Mouse (Mus musculus): Measurements from ENCODE around the gene Kmt5b.

The Kmt5b gene

GRCm38 (mm10) chr19:3768697-3769383 lies 1.6 kb downstream of the Kmt5b start:
- DNase-seq (ENCODE audit: low spot score): peak; percentile 68

DNA sequence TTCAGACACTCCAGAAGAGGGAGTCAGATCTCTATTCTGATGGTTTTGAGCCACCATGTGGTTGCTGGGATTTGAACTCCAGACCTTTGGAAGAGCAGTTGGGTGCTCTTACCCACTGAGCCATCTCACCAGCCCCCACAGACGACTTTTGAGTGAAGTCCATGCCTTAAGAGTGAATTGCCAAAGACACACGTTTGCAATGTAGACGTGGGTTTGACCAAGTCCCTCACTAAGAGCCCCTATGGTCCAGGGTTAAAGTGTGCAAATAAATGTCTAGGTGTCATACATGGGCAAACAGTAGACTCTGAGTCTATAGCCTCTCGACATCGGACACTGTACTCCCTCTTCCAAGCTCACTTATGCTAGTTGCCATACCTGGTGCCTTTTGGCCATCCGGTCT lies 2.3 kb downstream of the Kmt5b start:
- no peak for DNase-seq (ENCODE audit: low spot score)

GRCm38 (mm10) chr19:3774159-3774558 lies 6.9 kb downstream of the Kmt5b start:
- DNase-seq (ENCODE audit: low spot score): no peak

- DNase-seq (ENCODE audit: low spot score): no peak
These were observed 11.5 kb downstream of the Kmt5b start for GRCm38 (mm10) chr19:3778713-3779112.

DNA sequence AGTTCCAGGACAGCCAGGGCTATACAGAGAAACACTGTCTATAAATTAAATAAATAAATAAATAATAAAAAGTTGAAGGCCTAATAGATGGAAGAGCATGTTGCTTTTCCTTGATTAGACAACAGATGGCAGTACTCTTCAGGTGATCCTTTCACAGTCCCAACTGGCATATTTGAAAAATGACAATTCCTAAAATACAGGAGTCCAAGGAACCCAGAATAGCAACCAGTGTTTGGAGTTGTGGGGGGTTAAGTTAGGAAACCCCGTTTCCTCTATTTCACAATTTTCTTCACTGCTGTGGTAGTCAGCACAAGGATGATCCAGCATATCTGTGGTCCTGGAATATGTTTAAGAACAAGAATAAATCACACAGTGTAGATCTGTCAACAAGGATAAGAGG lies 22.9 kb downstream of the Kmt5b start:
- DNase-seq (ENCODE audit: low spot score): no peak

DNA sequence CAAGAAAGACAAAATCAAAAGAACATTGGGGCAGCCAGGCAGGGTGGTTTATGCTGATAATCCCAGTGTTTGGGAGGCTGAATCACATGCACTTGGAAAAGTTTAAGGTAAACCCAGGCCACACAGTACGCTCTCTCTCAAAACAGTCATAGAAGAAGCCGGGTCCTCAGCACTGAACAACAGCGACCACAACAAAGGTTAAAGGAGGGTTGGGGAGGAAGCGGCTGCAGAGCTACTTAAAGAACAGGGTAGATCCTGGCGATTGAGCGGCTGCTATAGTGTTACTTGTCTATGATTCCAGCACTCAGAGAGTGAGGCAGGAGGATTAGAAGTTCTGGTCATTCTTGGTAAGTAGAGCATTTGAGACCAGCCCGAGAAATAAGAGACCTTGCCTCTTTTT lies 38.3 kb downstream of the Kmt5b start:
- no peak for DNase-seq (ENCODE audit: low spot score)

- no peak for DNase-seq (ENCODE audit: low spot score)
These were observed 43.5 kb downstream of the Kmt5b start for GRCm38 (mm10) chr19:3810536-3811233.

GRCm38 (mm10) chr19:3814461-3814860 lies 47.2 kb downstream of the Kmt5b start:
- no peak for DNase-seq (ENCODE audit: low spot score)

- no peak for DNase-seq (ENCODE audit: low spot score)
These were observed 48.6 kb downstream of the Kmt5b start for GRCm38 (mm10) chr19:3815824-3816223.

- no peak for DNase-seq (ENCODE audit: low spot score)
These were observed 51.9 kb downstream of the Kmt5b start for GRCm38 (mm10) chr19:3819080-3819479.

DNA sequence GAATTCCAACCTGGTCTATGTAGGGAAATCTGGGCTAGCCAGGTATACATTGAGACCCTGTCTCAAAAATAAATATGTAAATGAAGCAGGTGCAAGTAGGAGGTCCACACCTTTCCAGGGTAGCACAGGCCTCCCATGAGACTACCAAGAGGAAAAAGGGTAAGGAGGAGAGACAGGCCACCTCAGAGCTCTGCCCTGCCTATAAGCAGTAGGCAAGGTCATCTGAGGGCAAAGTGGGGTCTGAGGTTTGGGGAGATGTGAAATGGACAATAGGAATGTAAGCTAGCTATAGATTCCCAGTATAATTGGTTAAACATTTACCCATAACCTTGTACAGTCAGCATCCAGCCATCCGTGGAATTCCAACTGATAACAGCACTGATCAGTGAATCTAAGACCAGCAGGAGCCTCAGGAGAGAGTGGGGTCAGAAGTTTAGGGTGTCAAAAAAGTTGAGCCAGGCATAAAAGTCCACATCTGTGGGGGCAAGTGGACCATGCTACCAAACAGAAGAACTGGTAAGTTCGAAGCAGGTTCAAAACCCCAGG lies 52.8 kb downstream of the Kmt5b start:
- no peak for DNase-seq (ENCODE audit: low spot score)

DNA sequence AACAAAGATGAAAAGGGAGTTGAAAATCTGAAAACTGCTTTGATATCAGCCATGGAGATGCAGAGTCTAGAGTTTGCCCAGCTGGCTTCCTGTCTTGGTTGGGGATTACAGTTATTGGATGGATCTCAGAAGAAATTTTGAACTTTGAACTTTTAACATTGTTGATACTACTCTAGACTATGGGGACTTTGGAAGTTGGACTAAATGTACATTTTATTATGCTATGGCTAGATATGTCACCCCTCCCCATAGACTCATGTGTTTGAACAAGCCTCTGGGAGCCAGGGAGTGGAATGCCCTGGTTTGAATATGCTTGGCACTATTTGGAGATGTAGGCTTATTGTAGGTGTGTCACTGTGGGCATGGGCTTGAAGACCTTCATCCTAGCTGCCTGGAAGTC lies 57.8 kb downstream of the Kmt5b start:
- DNase-seq (ENCODE audit: low spot score): no peak

- no peak for DNase-seq (ENCODE audit: low spot score)
These were observed 62.6 kb downstream of the Kmt5b start for GRCm38 (mm10) chr19:3829863-3830262.

DNA sequence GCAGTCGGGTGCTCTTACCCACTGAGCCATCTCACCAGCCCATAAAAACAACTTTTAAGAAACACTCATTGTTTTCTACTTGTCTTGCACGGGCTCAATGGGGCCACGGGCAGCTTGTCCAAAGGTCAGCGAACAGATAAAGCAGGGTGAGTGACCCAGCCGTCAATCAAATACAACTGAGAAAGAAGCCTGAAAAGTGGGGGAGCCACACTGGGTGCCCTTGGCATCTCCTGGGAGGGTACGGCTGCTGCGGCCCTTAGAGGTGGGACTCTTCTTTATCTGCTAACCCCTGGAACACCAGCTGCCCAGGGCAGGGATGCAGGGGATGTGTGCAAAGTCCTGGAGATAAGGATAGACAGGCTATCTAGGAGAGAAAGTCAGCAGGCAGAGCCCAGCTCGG lies 64.5 kb downstream of the Kmt5b start:
- no peak for DNase-seq (ENCODE audit: low spot score)

DNA sequence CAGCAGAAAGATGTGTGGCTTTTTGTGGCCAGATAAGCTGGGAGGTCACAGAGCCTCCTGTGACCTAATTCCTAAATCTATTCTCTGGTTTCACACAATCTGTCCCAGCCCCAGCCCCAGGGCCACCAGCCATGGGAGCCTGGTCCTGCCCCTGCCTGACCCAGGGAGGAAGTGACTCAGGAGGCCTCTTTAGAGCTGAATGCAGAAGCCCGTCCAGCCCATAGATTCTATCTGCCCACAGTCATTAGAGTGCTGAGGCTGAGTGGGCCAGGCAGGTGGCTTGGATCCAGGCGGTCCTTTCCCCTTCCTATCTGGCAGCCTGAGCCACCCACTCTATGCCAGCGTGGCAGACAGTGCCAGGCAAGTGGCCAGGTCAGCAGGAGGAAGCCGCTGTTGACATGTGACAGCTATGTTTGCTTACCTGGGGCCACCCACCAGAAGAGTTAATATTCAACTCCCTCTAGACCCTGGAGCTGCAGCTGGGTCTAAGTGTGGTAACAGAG lies 65.7 kb downstream of the Kmt5b start:
- DNase-seq (ENCODE audit: low spot score): no peak

DNA sequence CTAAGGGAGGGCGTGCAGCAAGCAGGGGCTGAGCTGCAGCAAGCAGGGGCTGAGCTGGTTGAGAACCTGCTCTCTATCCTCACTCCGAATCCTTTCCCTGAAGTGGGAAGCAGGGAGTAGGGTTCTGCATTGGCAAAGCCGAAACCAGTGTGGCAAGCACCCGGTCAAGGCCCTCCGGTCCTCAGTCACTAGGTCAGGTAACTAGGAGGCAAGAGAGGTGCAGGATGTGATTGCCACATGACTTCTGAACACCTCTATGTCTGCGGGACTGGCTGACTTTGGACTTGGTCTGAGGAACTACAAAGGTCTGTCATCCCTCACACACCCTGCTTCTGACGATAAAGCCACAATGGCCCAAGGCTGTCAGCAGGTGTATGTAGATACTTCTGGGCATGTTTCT lies 67.1 kb downstream of the Kmt5b start:
- DNase-seq (ENCODE audit: low spot score): no peak

DNA sequence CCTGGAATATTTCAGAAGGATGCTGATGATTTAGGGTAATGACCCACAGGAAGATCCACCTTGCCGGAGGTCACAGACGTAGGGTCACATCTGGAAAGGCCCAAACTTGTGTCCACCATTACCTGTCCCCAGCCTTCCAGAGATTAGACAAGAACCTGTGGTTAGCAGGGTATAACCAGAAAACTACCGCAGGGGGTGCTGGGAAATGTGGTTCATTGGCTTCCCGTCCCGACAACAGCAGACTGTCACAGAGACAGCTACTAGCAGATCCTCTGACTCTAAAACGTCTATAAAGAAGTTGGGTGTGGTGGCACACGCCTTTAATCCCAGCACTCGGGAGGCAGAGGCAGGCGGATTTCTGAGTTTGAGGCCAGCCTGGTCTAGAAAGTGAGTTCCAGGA lies 69.6 kb downstream of the Kmt5b start:
- no peak for DNase-seq (ENCODE audit: low spot score)

GRCm38 (mm10) chr19:3838931-3839330 lies 71.7 kb downstream of the Kmt5b start:
- no peak for DNase-seq (ENCODE audit: low spot score)

- no peak for DNase-seq (ENCODE audit: low spot score)
These were observed 72.5 kb downstream of the Kmt5b start for GRCm38 (mm10) chr19:3839686-3840085.

DNA sequence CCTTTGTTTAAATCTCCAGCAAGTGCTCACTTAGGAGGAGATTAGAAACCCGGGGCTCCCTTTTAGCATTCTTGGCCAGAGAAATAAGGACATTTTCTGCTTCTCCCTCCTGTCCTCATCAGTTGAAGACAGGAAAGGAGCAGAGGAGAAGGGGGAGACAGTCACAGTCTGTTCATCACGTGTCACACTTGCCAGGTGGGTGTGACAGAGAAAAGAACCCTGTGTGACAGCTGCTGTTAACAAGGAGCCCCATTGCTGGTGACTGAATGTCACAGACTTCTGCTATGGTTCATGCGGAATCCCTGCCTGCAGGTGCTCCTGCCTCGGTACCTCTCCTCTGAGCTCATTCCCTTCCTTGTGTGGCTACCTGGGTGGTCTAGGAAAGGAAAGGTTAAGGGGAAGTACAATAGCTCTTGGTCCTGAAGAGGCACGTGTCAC lies 73.0 kb downstream of the Kmt5b start:
- no peak for DNase-seq (ENCODE audit: low spot score)

- DNase-seq (ENCODE audit: low spot score): no peak
These were observed 73.5 kb downstream of the Kmt5b start for GRCm38 (mm10) chr19:3840685-3841084.

GRCm38 (mm10) chr19:3842359-3843148 lies 75.3 kb downstream of the Kmt5b start:
- no peak for DNase-seq (ENCODE audit: low spot score)

DNA sequence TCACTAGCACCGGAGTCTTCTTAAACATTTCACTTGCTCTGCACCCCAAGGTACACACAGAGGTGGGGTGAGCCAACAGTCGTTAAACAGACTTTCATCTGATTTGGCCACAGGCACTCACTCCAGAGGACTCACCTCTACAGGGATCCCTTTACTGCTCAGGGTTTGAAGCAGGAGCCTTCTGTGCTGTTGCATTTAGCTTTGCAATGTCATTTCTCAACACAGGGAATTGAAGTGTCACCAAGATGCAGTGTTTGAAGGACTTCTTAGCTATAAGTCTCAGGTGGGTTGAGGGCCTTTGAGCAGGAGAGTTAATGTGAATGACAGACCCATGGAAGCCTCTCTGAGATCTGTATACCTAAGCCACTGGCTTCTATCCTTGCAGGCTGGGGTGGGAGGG lies 76.4 kb downstream of the Kmt5b start:
- no peak for DNase-seq (ENCODE audit: low spot score)
